Mouse (Mus musculus) lung, embryonic 14.5 days (tissue): ENCODE results near the gene Rpgrip1. TPM values are rescaled to one million over a fixed set of nuclear protein-coding genes. Genes with fewer than 3 reads are reported as not detected.

Experiments used
- ATAC-seq: fragments of 200-750 bp; cut with Nextera tagmentation; 2 replicates; pipeline ENCODE4 v1.8.0; 2017; ENCODE audit warnings: mild to moderate bottlenecking, moderate TSS enrichment, moderate library complexity; ENCODE audit not compliant: insufficient read depth
- DNase-seq: peaks from one replicate; pipeline ENCODE4 v3.0.0-alpha.2; 2015
- H3K27ac ChIP-seq: fragments of 300-500 bp; sonication (generic); 2 replicates; pipeline ENCODE4 v1.5.1; 2014; ENCODE audit warnings: low read depth, mild to moderate bottlenecking, moderate library complexity
- H3K27me3 ChIP-seq: fragments of 300-500 bp; sonication (generic); 2 replicates; pipeline ENCODE4 v1.6.1; 2014; ENCODE audit warnings: low read length, control low read depth; ENCODE audit not compliant: insufficient read depth
- H3K36me3 ChIP-seq: fragments of 300-500 bp; sonication (generic); 2 replicates; pipeline ENCODE4 v1.6.1; 2014; ENCODE audit warnings: control low read depth; ENCODE audit not compliant: insufficient read depth
- H3K4me1 ChIP-seq: fragments of 300-500 bp; sonication (generic); 2 replicates; pipeline ENCODE4 v1.6.1; 2014; ENCODE audit warnings: antibody characterized with exemption, control low read depth; ENCODE audit not compliant: insufficient read depth
- H3K4me2 ChIP-seq: fragments of 300-500 bp; sonication (generic); 2 replicates; pipeline ENCODE4 v1.6.1; 2014; ENCODE audit warnings: mild to moderate bottlenecking
- H3K4me3 ChIP-seq: fragments of 300-500 bp; sonication (generic); 2 replicates; pipeline ENCODE4 v1.5.1; 2014; ENCODE audit warnings: low read depth, low read length
- H3K9ac ChIP-seq: fragments of 300-500 bp; sonication (generic); 2 replicates; pipeline ENCODE4 v1.6.1; 2014
- H3K9me3 ChIP-seq: fragments of 300-500 bp; sonication (generic); 2 replicates; pipeline ENCODE4 v1.6.1; 2016; ENCODE audit warnings: low read depth, low read length, control low read depth
- CTCF ChIP-seq: IDR thresholded peaks from 2 replicates; pipeline ENCODE4 v1.5.1; 2016; ENCODE audit warnings: antibody characterized with exemption, low read depth
- WGBS: fragments of 180-500 bp; shearing (Covaris S2); extraction: QIAGEN DNeasy Blood & Tissue Kit; methylation state at CpG from one replicate; pipeline ENCODE4 v1.1.7; 2014; 5-methylcytosine and 5-hydroxymethylcytosine counted together
- polyA plus RNA-seq: library from polyadenylated mRNA; unstranded; fragments of >200 nt; fragmentation: Nextera tagmentation; extraction: Ambion mirVana; gene quantifications from 2 replicates; pipeline ENCODE4 v1.2.1, GENCODE M21; 2014

Rpgrip1 gene
- polyA plus RNA-seq, 1 experiment from 2014 or later: 76.1 TPM

- no peak for TF ChIP-seq CTCF
- Histone ChIP-seq H3K4me1 (no peaks in the 10 kb centered on the region), H3K4me2 (no peak overlapping the region), H3K9ac (no peak overlapping the region), H3K27ac (no peak overlapping the region), H3K36me3 (peaks cover 24% of the 10 kb centered on the region), H3K4me3 (no peak overlapping the region), H3K9me3 (no peaks in the 10 kb centered on the region), H3K27me3 (no peaks in the 10 kb centered on the region)
- peak; percentile 29 for DNase-seq
- ATAC-seq: no peak
- 66% methylated on average over 2 of the region's 2 CpGs for WGBS
Measured at GRCm38 (mm10) chr14:52189519-52189918, 79.0 kb downstream of the Rpgrip1 start.

GRCm38 (mm10) chr14:52190740-52191359 is 80.3 kb downstream of the Rpgrip1 start:
- Histone ChIP-seq H3K4me3 (no peak overlapping the region), H3K9me3 (no peaks in the 10 kb centered on the region), H3K4me2 (no peak overlapping the region), H3K27me3 (no peaks in the 10 kb centered on the region), H3K9ac (no peak overlapping the region), H3K36me3 (peaks cover 21% of the 10 kb centered on the region), H3K4me1 (no peaks in the 10 kb centered on the region), H3K27ac (no peak overlapping the region)
- TF ChIP-seq CTCF: peak; percentile 68
- ATAC-seq (no peak; the same call in 1 of the 2 replicates), DNase-seq (peak; percentile 58)

GRCm38 (mm10) chr14:52195691-52196090 is 85.2 kb downstream of the Rpgrip1 start:
- Histone ChIP-seq H3K27ac (no peak overlapping the region), H3K36me3 (peaks cover 40% of the 10 kb centered on the region), H3K9ac (peak overlapping the region; percentile 98), H3K4me3 (peak overlapping the region; percentile 99), H3K9me3 (no peaks in the 10 kb centered on the region), H3K27me3 (no peaks in the 10 kb centered on the region), H3K4me2 (peak overlapping the region; percentile 84), H3K4me1 (no peaks in the 10 kb centered on the region)
- DNase-seq (peak; percentile 79), ATAC-seq (no peak)
- 6% methylated on average over 3 of the region's 3 CpGs for WGBS
- TF ChIP-seq CTCF: peak; percentile 64

- H3K4me3 ChIP-seq: peak overlapping the region; percentile 99
- H3K9ac ChIP-seq: peak overlapping the region; percentile 98
- under 1% methylated on average over 58 of the region's 59 CpGs for whole genome bisulfite sequencing
- H3K4me2 ChIP-seq: peak overlapping the region; percentile 84
- peaks cover 46% of the 10 kb centered on the region for H3K36me3 ChIP-seq
- no peak for TF ChIP-seq CTCF
- H3K27ac ChIP-seq: peak overlapping the region; percentile 99
- no peaks in the 10 kb centered on the region for H3K4me1 ChIP-seq
- ATAC-seq (peak; percentile 25), DNase-seq (peak; percentile 51)
- no peaks in the 10 kb centered on the region for H3K27me3 ChIP-seq
- no peaks in the 10 kb centered on the region for H3K9me3 ChIP-seq
Measured at GRCm38 (mm10) chr14:52196230-52197155, 86.0 kb downstream of the Rpgrip1 start.

GRCm38 (mm10) chr14:52197156-52197878 is 86.8 kb downstream of the Rpgrip1 start, which contains the start of gene Supt16:
TSS of gene Supt16 (minus strand) at chr14:52197416.
- TF ChIP-seq CTCF: no peak
- peak; percentile 92 for DNase-seq
- Histone ChIP-seq H3K27me3 (no peaks in the 10 kb centered on the region), H3K4me1 (no peaks in the 10 kb centered on the region), H3K36me3 (peaks cover 50% of the 10 kb centered on the region), H3K4me2 (peak within 1 kb of the TSS; percentile 84), H3K9ac (peak within 1 kb of the TSS; percentile 98), H3K9me3 (no peaks in the 10 kb centered on the region), H3K27ac (peak within 1 kb of the TSS; percentile 99), H3K4me3 (peak within 1 kb of the TSS; percentile 99)
- WGBS: under 1% methylated on average over 59 of the region's 59 CpGs
- ATAC-seq: peak; percentile 96

- ATAC-seq (no peak), DNase-seq (peak; percentile 25)
- no peaks in the 10 kb centered on the region for H3K9me3 ChIP-seq
- H3K4me2 ChIP-seq: peak overlapping the region; percentile 84
- H3K27ac ChIP-seq: no peak overlapping the region; the same call in 1 of the 2 replicates
- TF ChIP-seq CTCF: no peak
- no peaks in the 10 kb centered on the region for H3K4me1 ChIP-seq
- H3K36me3 ChIP-seq: peaks cover 52% of the 10 kb centered on the region
- 19% methylated on average over 3 of the region's 3 CpGs for WGBS
- no peaks in the 10 kb centered on the region for H3K27me3 ChIP-seq
- peak overlapping the region; percentile 98 for H3K9ac ChIP-seq
- peak overlapping the region; percentile 99 for H3K4me3 ChIP-seq
Measured at GRCm38 (mm10) chr14:52198141-52198540, 87.6 kb downstream of the Rpgrip1 start.
